Mouse (Mus musculus) ES-E14 (cell line): ENCODE results near the gene Nfu1. TPM values are rescaled to one million over a fixed set of nuclear protein-coding genes. Genes with fewer than 3 reads are reported as not detected.

ENCODE experiments used
- DNase-seq: peaks from one replicate; pipeline ENCODE4 v3.0.0-alpha.2; 2013; ENCODE audit warnings: low read depth, low spot score
- H3K27ac ChIP-seq: 2 replicates; pipeline ENCODE4 v1.5.1; 2012; ENCODE audit warnings: low read depth, mild to moderate bottlenecking, low read length, moderate library complexity, mixed read lengths; ENCODE audit not compliant: poor library complexity, insufficient read depth, severe bottlenecking
- H3K36me3 ChIP-seq: 2 replicates; pipeline ENCODE4 v1.6.1; 2012; ENCODE audit warnings: mild to moderate bottlenecking, low read length, moderate library complexity, mixed read lengths; ENCODE audit not compliant: control insufficient read depth, poor library complexity, insufficient read depth, severe bottlenecking
- H3K4me1 ChIP-seq, 2 experiments: fragments of 150-350 bp in 1 of 2; sonication (generic) in 1 of 2; 2 replicates each; pipeline ENCODE4 v1.6.1; 2012; ENCODE audit warnings: low read length in 2 of 2, mild to moderate bottlenecking in 1 of 2, mixed read lengths in 1 of 2; ENCODE audit not compliant: control insufficient read depth in 2 of 2, insufficient read depth in 2 of 2, poor library complexity in 1 of 2
- H3K4me3 ChIP-seq, 2 experiments: fragments of 150-350 bp in 1 of 2; sonication (generic) in 1 of 2; 2 replicates each; pipeline ENCODE4 v1.5.1; 2012; ENCODE audit warnings: low read length in 2 of 2, low read depth in 1 of 2, mild to moderate bottlenecking in 1 of 2, mixed read lengths in 1 of 2; ENCODE audit not compliant: insufficient read depth in 1 of 2, poor library complexity in 1 of 2, severe bottlenecking in 1 of 2
- H3K9ac ChIP-seq: 2 replicates; pipeline ENCODE4 v1.6.1; 2012; ENCODE audit warnings: low read depth, mild to moderate bottlenecking, low read length, mixed read lengths; ENCODE audit not compliant: poor library complexity, insufficient read depth, severe bottlenecking
- H3K9me3 ChIP-seq: fragments of 150-350 bp; sonication (generic); 2 replicates; pipeline ENCODE4 v1.6.1; 2012; ENCODE audit warnings: low read depth, mild to moderate bottlenecking, low read length; ENCODE audit not compliant: control insufficient read depth, insufficient read depth
- CHD2 ChIP-seq: IDR thresholded peaks from 2 replicates; pipeline ENCODE4 v1.6.1; 2014; ENCODE audit warnings: mild to moderate bottlenecking, low read depth, low read length, inconsistent platforms
- HCFC1 ChIP-seq: IDR thresholded peaks from 2 replicates; pipeline ENCODE4 v1.6.1; 2012; ENCODE audit warnings: low read length, inconsistent platforms, borderline replicate concordance; ENCODE audit not compliant: insufficient read depth
- MAFK ChIP-seq: IDR thresholded peaks from 2 replicates; pipeline ENCODE4 v1.6.1; 2014; ENCODE audit warnings: mild to moderate bottlenecking, low read depth, low read length, inconsistent platforms; ENCODE audit not compliant: insufficient read depth
- ZC3H11A ChIP-seq: IDR thresholded peaks from 2 replicates; pipeline ENCODE4 v1.6.1; 2012; ENCODE audit warnings: low read depth, mild to moderate bottlenecking, inconsistent platforms, low read length, borderline replicate concordance
- ZNF384 ChIP-seq: IDR thresholded peaks from 2 replicates; pipeline ENCODE4 v1.6.1; 2012; ENCODE audit warnings: low read depth, low read length, inconsistent platforms
- in situ Hi-C, 2 experiments: fragments of 600-800 bp; cut with MboI; formaldehyde crosslinking; loops; one replicate each; pipeline ENCODE4 v1.15.1; 2025; ENCODE audit warnings: low sequenced_read_pairs in 2 of 2, inconsistent platforms in 1 of 2; ENCODE audit not compliant: unreplicated experiment in 2 of 2
- total RNA-seq: library from RNA; depleted of rRNA; stranded (reverse); fragments of 300-350 nt; gene quantifications from 2 replicates; pipeline ENCODE4 v1.2.3, GENCODE M21; 2012; rRNA removed

The Nfu1 gene
- 105 and 113 TPM in 2 replicates for total RNA-seq

DNA sequence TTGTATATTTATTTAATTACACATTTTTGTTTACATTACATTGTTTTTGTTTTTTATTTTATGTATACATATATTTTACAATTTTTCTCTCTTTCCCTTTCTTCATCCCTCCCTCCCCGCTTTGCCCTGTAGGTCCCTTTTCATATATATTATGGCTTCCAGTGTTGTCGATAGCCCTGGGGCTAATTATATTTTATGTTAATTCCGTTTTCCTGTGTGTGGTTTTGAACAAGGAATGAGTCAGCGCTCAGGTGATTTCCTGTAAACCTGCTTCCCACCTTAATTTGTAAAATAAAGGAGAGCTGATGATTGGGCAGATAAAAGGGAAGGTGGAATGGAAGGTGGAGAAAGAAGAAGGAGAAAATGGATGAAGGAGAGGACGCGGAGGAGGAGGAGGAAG, at the start of gene Nfu1:
Gene Nfu1, plus strand, starts transcription at position 350 of the 400 bp plus-strand sequence.
- Histone ChIP-seq H3K4me1 (peaks cover 2 to 4% of the 10 kb centered on the region in 2 experiments; a peak in 2 of 4 replicates), H3K36me3 (peaks cover 5% of the 10 kb centered on the region), H3K9me3 (no peaks in the 10 kb centered on the region), H3K27ac (peak within 1 kb of the TSS; percentile 78), H3K4me3 (peak within 1 kb of the TSS; percentile 73 to 84), H3K9ac (peak within 1 kb of the TSS; percentile 86)
- in situ Hi-C loops, result no loop called here
- TF ChIP-seq ZC3H11A, result no peak
- TF ChIP-seq CHD2, result no peak
- no peak for TF ChIP-seq MAFK
- TF ChIP-seq ZNF384, result no peak
- TF ChIP-seq HCFC1, result no peak
- no peak for DNase-seq

DNA sequence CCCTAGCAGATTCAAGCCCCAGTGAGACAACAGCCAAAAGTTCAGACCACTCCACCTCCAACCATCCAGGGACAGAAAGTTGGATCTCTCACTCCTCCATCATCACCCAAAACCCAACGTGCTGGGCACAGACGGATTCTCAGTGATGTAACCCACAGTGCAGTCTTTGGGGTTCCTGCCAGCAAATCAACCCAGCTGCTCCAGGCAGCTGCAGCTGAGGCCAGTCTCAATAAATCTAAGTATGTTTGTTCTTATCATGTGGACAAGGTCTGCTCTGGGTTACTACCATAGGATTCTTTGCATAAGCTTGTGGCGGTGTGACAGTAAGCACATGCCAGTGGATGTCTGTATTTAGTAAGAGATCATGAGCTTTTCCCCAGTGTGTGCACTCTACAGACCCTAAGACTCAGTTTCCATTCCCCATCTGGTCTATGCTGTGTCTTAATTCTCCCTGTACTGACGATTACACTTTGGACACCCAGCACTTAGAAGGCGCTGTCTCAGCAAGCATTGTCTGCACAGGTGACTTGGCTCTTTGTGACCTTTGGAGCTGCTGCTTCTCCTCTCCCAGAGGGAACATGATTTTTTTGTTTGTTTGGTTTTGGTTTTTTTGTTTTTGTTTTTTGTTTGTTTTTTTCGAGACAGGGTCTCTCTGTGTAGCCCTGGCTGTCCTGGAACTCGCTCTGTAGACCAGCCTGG, 44.9 kb upstream of the Nfu1 start:
- H3K4me1 ChIP-seq, result no peaks in the 10 kb centered on the region
- in situ Hi-C loops, result no loop called here
- TF ChIP-seq MAFK (no peak), CHD2 (no peak), ZC3H11A (no peak), HCFC1 (no peak), ZNF384 (no peak)
- no peak overlapping the region for H3K9ac ChIP-seq
- H3K4me3 ChIP-seq, result no peak overlapping the region
- no peak overlapping the region for H3K27ac ChIP-seq
- peaks cover 7% of the 10 kb centered on the region for H3K36me3 ChIP-seq
- DNase-seq, result no peak
- H3K9me3 ChIP-seq, result no peaks in the 10 kb centered on the region

DNA sequence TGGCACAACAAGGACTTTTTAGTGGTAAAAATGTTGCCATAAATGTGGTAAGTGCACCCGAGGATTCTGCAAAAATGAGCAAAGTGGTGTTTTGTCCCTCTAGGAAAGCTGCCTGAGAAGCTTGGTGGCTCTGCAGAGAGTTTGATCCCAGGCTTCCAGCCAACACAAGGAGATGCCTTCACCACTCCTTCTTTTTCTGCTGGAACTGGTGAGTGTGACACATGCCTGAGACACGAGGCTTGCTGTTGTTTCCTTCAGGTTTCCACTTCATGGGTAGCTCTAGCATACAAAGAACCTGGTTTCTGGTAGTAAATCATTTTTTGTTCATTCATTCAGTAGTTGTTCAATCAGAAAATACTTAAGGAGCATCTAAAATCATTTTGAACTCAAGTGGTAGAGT, 41.9 kb upstream of the Nfu1 start:
- no peak for DNase-seq
- Histone ChIP-seq H3K27ac (no peak overlapping the region), H3K4me1 (no peaks in the 10 kb centered on the region), H3K9ac (no peak overlapping the region), H3K9me3 (no peaks in the 10 kb centered on the region), H3K4me3 (no peak overlapping the region), H3K36me3 (peaks cover 7% of the 10 kb centered on the region)
- in situ Hi-C loops, result no loop called here
- TF ChIP-seq CHD2 (no peak), HCFC1 (no peak)

DNA sequence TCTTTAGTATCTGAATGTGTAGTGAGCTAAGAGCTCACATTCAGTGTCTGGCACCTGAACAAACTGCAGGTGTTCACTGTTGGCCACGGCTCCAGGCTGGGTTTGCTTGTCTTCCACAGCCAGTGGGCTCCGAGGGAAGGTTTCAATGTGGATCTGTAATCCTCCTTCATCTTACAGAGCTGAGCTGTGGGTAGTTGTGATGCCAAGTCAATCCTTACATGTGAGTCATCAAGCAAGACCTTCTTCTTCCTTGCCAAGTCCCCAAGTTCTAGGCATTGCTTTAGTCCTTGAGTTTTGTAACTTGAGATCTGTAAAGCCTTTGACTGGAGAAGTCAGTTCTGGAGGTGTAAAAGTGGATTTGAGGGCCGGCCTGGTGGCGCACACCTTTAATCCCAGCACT, 35.1 kb upstream of the Nfu1 start:
- H3K27ac ChIP-seq, result no peak overlapping the region
- no peak overlapping the region for H3K4me3 ChIP-seq
- no peak for DNase-seq
- no peaks in the 10 kb centered on the region for H3K36me3 ChIP-seq
- H3K9me3 ChIP-seq, result no peaks in the 10 kb centered on the region
- TF ChIP-seq HCFC1 (no peak), MAFK (no peak), ZNF384 (no peak), ZC3H11A (no peak), CHD2 (no peak)
- in situ Hi-C loops, result no loop called here
- no peak overlapping the region for H3K9ac ChIP-seq
- no peaks in the 10 kb centered on the region for H3K4me1 ChIP-seq
